Mouse (Mus musculus) hindbrain, embryonic 11.5 days (tissue): ENCODE data around the gene Kdm2a. TPM values are rescaled to one million over a fixed set of nuclear protein-coding genes. Genes with fewer than 3 reads are reported as not detected.

Source experiments
- ATAC-seq: fragments of 200-750 bp; cut with Nextera tagmentation; 2 replicates; pipeline ENCODE4 v1.8.0; 2017; ENCODE audit warnings: mild to moderate bottlenecking, moderate TSS enrichment, moderate library complexity; ENCODE audit not compliant: low FRiP score
- DNase-seq: peaks from one replicate; pipeline ENCODE4 v3.0.0-alpha.2; 2015; ENCODE audit warnings: low spot score
- H3K27ac ChIP-seq: fragments of 300-500 bp; sonication (generic); 2 replicates; pipeline ENCODE4 v1.5.1; 2014; ENCODE audit warnings: mild to moderate bottlenecking, low read depth, low read length
- H3K27me3 ChIP-seq: fragments of 300-500 bp; sonication (generic); 2 replicates; pipeline ENCODE4 v1.6.1; 2014; ENCODE audit warnings: mild to moderate bottlenecking, low read length, moderate library complexity, mixed read lengths; ENCODE audit not compliant: control insufficient read depth, insufficient read depth
- H3K36me3 ChIP-seq: fragments of 300-500 bp; sonication (generic); 2 replicates; pipeline ENCODE4 v1.6.1; 2014; ENCODE audit warnings: mild to moderate bottlenecking, low read length, moderate library complexity, mixed read lengths; ENCODE audit not compliant: control insufficient read depth, insufficient read depth
- H3K4me1 ChIP-seq: fragments of 300-500 bp; sonication (generic); replicated peaks from 2 replicates; pipeline ENCODE4 v1.6.1; 2014; ENCODE audit warnings: low read length, mixed read lengths; ENCODE audit not compliant: control insufficient read depth, insufficient read depth
- H3K4me2 ChIP-seq: fragments of 300-500 bp; sonication (generic); replicated peaks from 2 replicates; pipeline ENCODE4 v1.6.1; 2014; ENCODE audit warnings: mild to moderate bottlenecking, low read depth, low read length
- H3K4me3 ChIP-seq: fragments of 300-500 bp; sonication (generic); 2 replicates; pipeline ENCODE4 v1.5.1; 2014; ENCODE audit warnings: low read depth, low read length
- H3K9ac ChIP-seq: fragments of 300-500 bp; sonication (generic); 2 replicates; pipeline ENCODE4 v1.6.1; 2014; ENCODE audit warnings: low read depth, low read length
- H3K9me3 ChIP-seq: fragments of 300-500 bp; sonication (generic); 2 replicates; pipeline ENCODE4 v1.6.1; 2016; ENCODE audit warnings: low read length; ENCODE audit not compliant: control insufficient read depth
- WGBS: fragments of 180-500 bp; shearing (Covaris S2); extraction: QIAGEN DNeasy Blood & Tissue Kit; methylation state at CpG from one replicate; pipeline ENCODE4 v1.1.7; 2014; 5-methylcytosine and 5-hydroxymethylcytosine counted together
- polyA plus RNA-seq: library from polyadenylated mRNA; unstranded; fragments of >200 nt; fragmentation: Nextera tagmentation; extraction: Ambion mirVana; gene quantifications from 2 replicates; pipeline ENCODE4 v1.2.1, GENCODE M21; 2014

Gene Kdm2a
- polyA plus RNA-seq: 42.1 and 44.0 TPM in 2 replicates

- peak within 1 kb of the TSS; percentile 62 for H3K9ac ChIP-seq
- H3K36me3 ChIP-seq: no peaks in the 10 kb centered on the region
- peak within 1 kb of the TSS; percentile 89 for H3K4me2 ChIP-seq
- peak within 1 kb of the TSS; percentile 100 for H3K4me3 ChIP-seq
- DNase-seq: no peak
- ATAC-seq: peak; percentile 58
- H3K27me3 ChIP-seq: no peaks in the 10 kb centered on the region
- H3K27ac ChIP-seq: peak within 1 kb of the TSS; percentile 77
- WGBS: under 1% methylated on average over 68 of the region's 82 CpGs
- no peaks in the 10 kb centered on the region for H3K9me3 ChIP-seq
- no peaks in the 10 kb centered on the region for H3K4me1 ChIP-seq
Measured at GRCm38 (mm10) chr19:4397798-4398629, at the start of gene Kdm2a. Kdm2a (minus strand) TSS chr19:4398285.

GRCm38 (mm10) chr19:4447445-4447844 is 49.4 kb upstream of the Kdm2a start:
- ATAC-seq (no peak), DNase-seq (no peak)

GRCm38 (mm10) chr19:4446661-4447420 is 48.8 kb upstream of the Kdm2a start:
- Histone ChIP-seq H3K4me2 (no peak overlapping the region), H3K4me1 (no peaks in the 10 kb centered on the region), H3K9me3 (no peaks in the 10 kb centered on the region), H3K36me3 (no peaks in the 10 kb centered on the region), H3K27ac (no peak overlapping the region), H3K4me3 (no peak overlapping the region), H3K27me3 (no peaks in the 10 kb centered on the region), H3K9ac (no peak overlapping the region)
- WGBS: 86% methylated on average over 8 of the region's 8 CpGs
- ATAC-seq: no peak
- DNase-seq: no peak

More at GRCm38 (mm10) chr19:4447445-4447844, 49.4 kb upstream of the Kdm2a start:
- H3K4me2 ChIP-seq: no peak overlapping the region
- no peaks in the 10 kb centered on the region for H3K9me3 ChIP-seq
- no peaks in the 10 kb centered on the region for H3K36me3 ChIP-seq
- H3K9ac ChIP-seq: no peak overlapping the region
- WGBS: 86% methylated on average over 9 of the region's 9 CpGs
- H3K4me3 ChIP-seq: no peak overlapping the region
- H3K27ac ChIP-seq: no peak overlapping the region
- no peaks in the 10 kb centered on the region for H3K27me3 ChIP-seq
- no peaks in the 10 kb centered on the region; the same call in 1 of the 2 replicates for H3K4me1 ChIP-seq

GRCm38 (mm10) chr19:4442408-4442807 is 44.3 kb upstream of the Kdm2a start:
- WGBS: 15% methylated on average over 3 of the region's 3 CpGs
- ATAC-seq: no peak

GRCm38 (mm10) chr19:4441621-4442161 is 43.6 kb upstream of the Kdm2a start:
- H3K36me3 ChIP-seq: no peaks in the 10 kb centered on the region
- DNase-seq: peak; percentile 25
- 0 out of 2 replicates have a peak overlapping the region, but pooled peaks have one; percentile 7 for H3K27ac ChIP-seq
- H3K4me3 ChIP-seq: no peak overlapping the region
- H3K4me1 ChIP-seq: no peaks in the 10 kb centered on the region; the same call in 1 of the 2 replicates
- no peak overlapping the region for H3K9ac ChIP-seq
- ATAC-seq: no peak
- H3K27me3 ChIP-seq: peaks cover 13% of the 10 kb centered on the region; the same call in 1 of the 2 replicates
- 36% methylated on average over 10 of the region's 10 CpGs for WGBS
- H3K4me2 ChIP-seq: 0 out of 2 replicates have a peak overlapping the region, but pooled peaks have one; percentile 2
- H3K9me3 ChIP-seq: no peaks in the 10 kb centered on the region

More at GRCm38 (mm10) chr19:4442408-4442807, 44.3 kb upstream of the Kdm2a start:
- Histone ChIP-seq H3K4me1 (no peaks in the 10 kb centered on the region; the same call in 1 of the 2 replicates), H3K4me2 (no peak overlapping the region), H3K4me3 (no peak overlapping the region), H3K27ac (no peak overlapping the region), H3K27me3 (peaks cover 13% of the 10 kb centered on the region; the same call in 1 of the 2 replicates), H3K9me3 (no peaks in the 10 kb centered on the region), H3K9ac (no peak overlapping the region), H3K36me3 (no peaks in the 10 kb centered on the region)
- peak; percentile 87 for DNase-seq

GRCm38 (mm10) chr19:4441090-4441591 is 43.1 kb upstream of the Kdm2a start:
- peak; percentile 74 for DNase-seq
- H3K27ac ChIP-seq: 0 out of 2 replicates have a peak overlapping the region, but pooled peaks have one; percentile 7
- peaks cover 13% of the 10 kb centered on the region; the same call in 1 of the 2 replicates for H3K27me3 ChIP-seq
- H3K4me2 ChIP-seq: no peak overlapping the region
- H3K36me3 ChIP-seq: no peaks in the 10 kb centered on the region
- 33% methylated on average over 6 of the region's 6 CpGs for WGBS
- no peak overlapping the region for H3K9ac ChIP-seq
- no peaks in the 10 kb centered on the region for H3K9me3 ChIP-seq
- no peak overlapping the region for H3K4me3 ChIP-seq
- no peak for ATAC-seq
- no peaks in the 10 kb centered on the region; the same call in 1 of the 2 replicates for H3K4me1 ChIP-seq

- no peak for ATAC-seq
Measured at GRCm38 (mm10) chr19:4440222-4440621, 42.1 kb upstream of the Kdm2a start.

More at GRCm38 (mm10) chr19:4440222-4440621, 42.1 kb upstream of the Kdm2a start:
- H3K9me3 ChIP-seq: no peaks in the 10 kb centered on the region
- no peaks in the 10 kb centered on the region; the same call in 1 of the 2 replicates for H3K4me1 ChIP-seq
- no peak overlapping the region for H3K9ac ChIP-seq
- H3K27ac ChIP-seq: no peak overlapping the region
- H3K4me3 ChIP-seq: no peak overlapping the region
- H3K36me3 ChIP-seq: no peaks in the 10 kb centered on the region
- peak; percentile 44 for DNase-seq
- peaks cover 13% of the 10 kb centered on the region; the same call in 1 of the 2 replicates for H3K27me3 ChIP-seq
- WGBS: 12% methylated on average over 8 of the region's 8 CpGs
- no peak overlapping the region; the same call in 1 of the 2 replicates for H3K4me2 ChIP-seq
